Mouse (Mus musculus): Measurements from ENCODE around the gene Immp2l. TPM values are rescaled to one million over a fixed set of nuclear protein-coding genes. Genes with fewer than 3 reads are reported as not detected.

The Immp2l gene
- polyA plus RNA-seq, 1 experiment from 2014 or later: 8.5 TPM

DNA sequence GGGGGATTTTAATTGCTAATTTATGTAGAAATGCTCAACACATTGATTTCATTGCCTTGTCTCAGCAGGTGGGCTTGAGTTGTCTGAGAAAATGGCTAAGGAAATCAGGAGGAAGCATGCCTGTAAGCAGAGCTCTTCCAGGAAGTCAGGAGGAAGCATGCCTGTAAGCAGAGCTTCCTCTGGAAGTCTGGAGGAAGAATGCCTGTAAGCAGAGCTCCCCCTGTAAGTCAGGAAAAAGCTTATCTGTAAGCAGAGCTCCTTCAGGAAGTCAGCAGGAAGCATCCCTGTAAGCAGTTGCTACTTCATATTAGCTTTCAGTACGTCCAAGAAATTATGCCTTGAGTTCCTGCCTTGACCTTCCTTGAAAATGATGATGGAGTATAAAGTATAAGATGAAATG, 191.3 kb downstream of the Immp2l start:
- no peak for ATAC-seq (ENCODE audit: low read depth)
- WGBS: 68% methylated on average over 1 of the region's 1 CpGs
- H3K9ac ChIP-seq: no peak overlapping the region
- H3K9me3 ChIP-seq: no peaks in the 10 kb centered on the region
- no peak overlapping the region for H3K27ac ChIP-seq (replicated peaks)
- H3K27me3 ChIP-seq: no peaks in the 10 kb centered on the region
- no peak overlapping the region for H3K4me3 ChIP-seq
- no peaks in the 10 kb centered on the region for H3K4me1 ChIP-seq (replicated peaks)
- no peaks in the 10 kb centered on the region for H3K36me3 ChIP-seq
- no peak overlapping the region for H3K4me2 ChIP-seq

DNA sequence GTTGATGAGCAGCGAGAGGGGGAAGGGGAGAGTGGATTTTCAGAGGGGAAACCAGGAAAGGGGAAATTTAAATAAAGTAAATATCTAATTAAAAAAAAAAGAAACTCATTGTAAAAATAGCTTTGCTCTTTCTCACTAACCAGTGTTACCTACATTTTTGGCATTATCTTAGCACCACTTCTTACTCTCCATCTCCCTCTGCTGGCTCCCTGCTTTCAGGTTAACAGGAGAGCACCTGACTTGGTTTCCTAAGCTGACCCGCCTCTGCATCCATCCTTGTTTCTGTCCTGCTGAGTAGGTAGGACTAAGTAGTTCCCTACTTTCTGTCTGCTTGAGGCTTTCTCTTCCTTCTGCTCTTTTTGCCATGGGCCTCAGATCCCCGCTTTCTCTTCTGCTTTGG, 198.0 kb downstream of the Immp2l start:
- H3K4me3 ChIP-seq: no peak overlapping the region
- H3K9ac ChIP-seq: no peak overlapping the region
- ATAC-seq (ENCODE audit: low read depth): no peak
- WGBS: 72% methylated on average over 3 of the region's 3 CpGs
- H3K9me3 ChIP-seq: no peaks in the 10 kb centered on the region
- no peaks in the 10 kb centered on the region for H3K36me3 ChIP-seq
- no peak overlapping the region for H3K27ac ChIP-seq (replicated peaks)
- 0 out of 2 replicates have a peak, but pooled peaks cover 12% of the 10 kb centered on the region for H3K4me1 ChIP-seq (replicated peaks)
- no peak overlapping the region for H3K4me2 ChIP-seq
- H3K27me3 ChIP-seq: no peaks in the 10 kb centered on the region

DNA sequence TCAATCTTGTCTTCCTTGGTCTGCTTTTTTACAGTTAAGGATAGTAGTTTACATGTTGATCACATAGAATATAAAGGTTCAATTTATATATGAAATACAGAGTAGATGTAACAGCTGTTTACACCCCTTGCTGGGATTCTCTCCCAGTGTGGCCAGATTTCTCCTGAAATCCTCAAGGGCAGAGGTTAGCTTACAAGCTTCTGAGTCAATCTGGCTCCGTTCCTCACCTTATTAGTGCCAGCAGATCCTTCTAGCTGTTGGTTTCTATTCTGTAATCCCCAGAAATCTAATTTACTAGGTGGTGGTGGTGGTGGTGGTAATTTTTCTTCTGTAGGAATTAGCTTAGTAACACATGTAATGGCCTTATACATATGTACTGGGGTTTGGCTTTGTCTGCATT, 199.8 kb downstream of the Immp2l start:
- H3K4me1 ChIP-seq (replicated peaks): 0 out of 2 replicates have a peak, but pooled peaks cover 12% of the 10 kb centered on the region
- WGBS: 67% methylated on average over 1 of the region's 1 CpGs
- ATAC-seq (ENCODE audit: low read depth): no peak
- H3K4me2 ChIP-seq: no peak overlapping the region
- no peak overlapping the region for H3K4me3 ChIP-seq
- H3K27me3 ChIP-seq: no peaks in the 10 kb centered on the region
- H3K9ac ChIP-seq: no peak overlapping the region
- H3K36me3 ChIP-seq: no peaks in the 10 kb centered on the region
- H3K27ac ChIP-seq (replicated peaks): no peak overlapping the region
- no peaks in the 10 kb centered on the region for H3K9me3 ChIP-seq

DNA sequence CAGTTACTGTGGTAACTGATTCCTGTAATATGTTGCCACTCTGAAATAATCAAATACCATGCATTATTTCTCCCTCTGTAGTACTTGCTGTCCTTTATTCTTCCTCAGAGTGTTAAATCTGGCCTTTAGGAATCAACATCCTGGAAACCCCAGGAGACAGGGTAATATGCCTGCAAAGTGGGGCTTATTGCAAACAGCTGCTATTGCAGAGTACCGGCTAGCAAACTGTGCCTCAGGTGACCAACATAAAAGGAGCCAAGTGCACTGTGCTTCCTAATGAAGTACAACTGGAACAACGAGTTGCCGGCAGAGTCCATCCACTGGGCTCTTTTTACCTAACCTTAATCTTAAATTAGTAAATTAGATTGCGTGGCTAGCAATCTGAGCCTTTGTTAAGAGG, 200.6 kb downstream of the Immp2l start:
- no peak overlapping the region for H3K4me3 ChIP-seq
- WGBS: 41% methylated on average over 4 of the region's 4 CpGs

DNA sequence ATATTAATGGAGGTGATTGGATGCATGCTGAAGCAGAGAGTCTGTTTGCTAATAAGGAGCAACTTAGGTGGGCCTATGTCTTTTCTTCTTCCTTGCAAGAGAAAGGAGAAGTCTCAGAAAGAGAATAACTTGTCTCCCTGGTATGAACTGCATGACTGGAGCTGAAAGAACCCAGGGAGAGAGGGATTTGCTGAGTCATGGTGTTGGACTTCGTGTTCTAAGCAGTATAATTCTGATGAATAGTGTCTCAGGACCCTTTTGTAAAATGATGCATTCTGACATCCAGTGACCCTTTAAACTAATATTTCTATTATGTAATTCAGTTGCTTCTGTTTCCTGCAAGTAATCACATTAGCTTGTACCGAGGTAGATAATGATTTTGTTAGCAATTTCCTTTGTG, 208.1 kb downstream of the Immp2l start:
- Histone ChIP-seq H3K4me3 (no peak overlapping the region), H3K4me1 (replicated peaks) (no peaks in the 10 kb centered on the region), H3K9ac (no peak overlapping the region), H3K9me3 (no peaks in the 10 kb centered on the region), H3K4me2 (no peak overlapping the region), H3K27me3 (no peaks in the 10 kb centered on the region), H3K27ac (replicated peaks) (no peak overlapping the region), H3K36me3 (no peaks in the 10 kb centered on the region)
- ATAC-seq (ENCODE audit: low read depth): no peak
- WGBS: 63% methylated on average over 2 of the region's 2 CpGs

More for the DNA sequence above, 200.6 kb downstream of the Immp2l start:
- Histone ChIP-seq H3K4me1 (replicated peaks) (0 out of 2 replicates have a peak, but pooled peaks cover 12% of the 10 kb centered on the region), H3K27ac (replicated peaks) (no peak overlapping the region), H3K27me3 (no peaks in the 10 kb centered on the region), H3K9me3 (no peaks in the 10 kb centered on the region), H3K9ac (no peak overlapping the region), H3K36me3 (no peaks in the 10 kb centered on the region), H3K4me2 (no peak overlapping the region)
- ATAC-seq (ENCODE audit: low read depth): no peak

DNA sequence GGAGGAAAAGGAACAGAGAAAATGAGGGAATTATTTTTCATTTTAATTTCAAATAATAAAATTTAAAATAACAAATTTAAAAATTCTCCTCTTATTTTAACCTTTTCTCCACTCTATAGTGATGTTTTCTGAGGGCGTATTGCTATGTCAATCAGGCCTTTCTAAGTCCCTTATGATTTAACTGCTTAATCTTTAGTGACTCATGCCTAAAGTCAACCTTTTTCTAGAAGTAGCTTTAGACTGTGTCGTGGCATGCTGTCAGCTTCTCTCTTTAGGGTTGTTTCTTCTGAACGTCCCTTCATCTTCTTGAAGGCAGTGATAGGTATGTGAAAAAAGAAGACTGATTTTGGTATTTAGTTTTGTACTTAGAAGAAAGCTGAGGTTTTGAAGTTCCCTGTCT, 214.0 kb downstream of the Immp2l start:
- Histone ChIP-seq H3K9ac (no peak overlapping the region), H3K4me3 (no peak overlapping the region), H3K36me3 (no peaks in the 10 kb centered on the region), H3K9me3 (no peaks in the 10 kb centered on the region), H3K27ac (replicated peaks) (no peak overlapping the region), H3K4me1 (replicated peaks) (no peaks in the 10 kb centered on the region), H3K4me2 (no peak overlapping the region), H3K27me3 (no peaks in the 10 kb centered on the region)
- ATAC-seq (ENCODE audit: low read depth): no peak
- 87% methylated on average over 3 of the region's 3 CpGs for WGBS

DNA sequence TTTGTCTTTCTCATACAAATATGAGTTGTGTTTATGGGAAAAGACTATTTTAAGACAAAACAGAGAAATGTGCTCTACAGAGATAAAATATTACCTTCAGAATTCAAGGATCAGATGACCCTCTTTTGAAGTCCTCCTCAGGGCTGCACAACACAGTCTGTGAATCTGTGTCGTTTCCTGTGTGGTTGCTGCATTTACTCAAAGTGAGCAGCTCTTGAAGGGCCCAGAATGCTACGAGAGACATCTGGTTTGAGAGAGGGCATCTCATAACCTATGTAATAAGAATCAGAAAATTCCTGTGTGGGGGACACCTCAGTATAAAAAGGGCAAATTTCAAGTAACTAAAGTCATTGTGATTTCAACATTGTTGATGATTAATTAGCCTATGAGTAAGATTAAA, 217.3 kb downstream of the Immp2l start:
- WGBS: 79% methylated on average over 2 of the region's 2 CpGs
- Histone ChIP-seq H3K4me2 (no peak overlapping the region), H3K36me3 (no peaks in the 10 kb centered on the region), H3K4me3 (no peak overlapping the region), H3K27me3 (no peaks in the 10 kb centered on the region), H3K9ac (no peak overlapping the region), H3K27ac (replicated peaks) (no peak overlapping the region), H3K9me3 (no peaks in the 10 kb centered on the region), H3K4me1 (replicated peaks) (no peaks in the 10 kb centered on the region)
- no peak for ATAC-seq (ENCODE audit: low read depth)

DNA sequence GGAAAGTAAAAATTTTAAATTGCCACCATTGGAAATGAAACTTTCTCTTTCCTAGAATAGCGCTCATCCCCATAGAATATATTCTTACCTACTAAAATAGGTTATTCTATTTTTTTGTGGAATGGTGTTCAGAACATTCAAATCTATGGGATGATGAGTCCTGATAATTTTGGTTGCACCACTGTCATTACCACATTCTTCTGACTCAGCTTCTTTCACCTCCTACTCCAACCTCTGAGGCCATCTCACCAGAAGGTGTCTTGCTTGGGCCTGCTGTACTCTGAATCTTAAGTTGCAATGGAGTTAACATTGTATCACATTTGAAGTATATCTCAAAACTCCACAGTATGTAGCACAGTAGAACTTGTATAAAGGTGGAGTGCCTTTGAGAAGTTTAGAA, 224.4 kb downstream of the Immp2l start:
- Histone ChIP-seq H3K9me3 (no peaks in the 10 kb centered on the region), H3K27me3 (no peaks in the 10 kb centered on the region), H3K4me1 (replicated peaks) (no peaks in the 10 kb centered on the region), H3K4me2 (no peak overlapping the region), H3K4me3 (no peak overlapping the region), H3K9ac (no peak overlapping the region), H3K27ac (replicated peaks) (no peak overlapping the region), H3K36me3 (no peaks in the 10 kb centered on the region)
- ATAC-seq (ENCODE audit: low read depth): no peak
- WGBS: 96% methylated on average over 1 of the region's 1 CpGs

DNA sequence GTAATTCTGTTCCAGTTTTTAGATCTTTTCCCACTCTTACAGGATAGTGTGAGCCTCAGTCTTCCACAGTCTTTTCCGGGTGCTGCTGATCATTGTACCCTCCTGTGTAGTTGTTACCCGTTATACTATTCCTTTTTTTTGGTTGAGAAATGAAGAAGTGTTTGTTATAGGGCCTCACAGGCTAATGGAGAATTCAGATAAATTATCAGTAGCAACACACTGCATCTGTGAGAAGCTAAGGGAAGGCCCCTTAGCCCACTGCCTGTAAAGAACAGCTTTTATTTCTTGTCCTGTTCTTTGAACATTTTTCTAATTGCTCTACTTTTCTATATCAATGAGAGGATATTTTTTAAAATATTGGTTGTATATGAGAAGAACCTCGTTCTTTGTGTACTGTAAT, 226.2 kb downstream of the Immp2l start:
- H3K27me3 ChIP-seq: no peaks in the 10 kb centered on the region
- H3K9me3 ChIP-seq: no peaks in the 10 kb centered on the region
- no peaks in the 10 kb centered on the region for H3K4me1 ChIP-seq (replicated peaks)
- H3K9ac ChIP-seq: no peak overlapping the region
- no peak for ATAC-seq (ENCODE audit: low read depth)
- no peak overlapping the region for H3K27ac ChIP-seq (replicated peaks)
- no peaks in the 10 kb centered on the region for H3K36me3 ChIP-seq
- 79% methylated on average over 3 of the region's 3 CpGs for WGBS
- H3K4me3 ChIP-seq: no peak overlapping the region
- H3K4me2 ChIP-seq: no peak overlapping the region

DNA sequence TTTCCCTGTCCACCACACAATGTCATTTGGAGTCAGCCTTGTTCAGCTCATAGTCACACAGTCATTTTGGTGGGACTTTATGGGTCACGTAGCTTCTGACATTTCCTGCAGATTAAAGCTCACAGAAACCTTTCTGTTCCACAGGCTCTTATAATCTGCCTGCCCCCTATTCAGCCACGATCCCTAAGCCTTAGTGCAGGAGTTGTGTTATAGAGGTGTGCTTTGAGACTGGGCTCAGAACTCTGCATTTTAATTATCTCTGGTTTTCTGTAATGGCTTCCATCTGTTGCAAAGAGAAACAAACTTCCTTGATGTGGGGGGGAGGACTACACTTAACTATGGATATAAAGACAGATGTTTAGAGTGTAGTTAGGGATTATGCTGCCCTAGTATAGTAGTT, 234.0 kb downstream of the Immp2l start:
- Histone ChIP-seq H3K4me3 (no peak overlapping the region), H3K36me3 (no peaks in the 10 kb centered on the region), H3K4me1 (replicated peaks) (no peaks in the 10 kb centered on the region), H3K27ac (replicated peaks) (no peak overlapping the region), H3K4me2 (no peak overlapping the region), H3K9me3 (no peaks in the 10 kb centered on the region), H3K27me3 (no peaks in the 10 kb centered on the region), H3K9ac (no peak overlapping the region)
- 78% methylated on average over 2 of the region's 2 CpGs for WGBS
- no peak for ATAC-seq (ENCODE audit: low read depth)

DNA sequence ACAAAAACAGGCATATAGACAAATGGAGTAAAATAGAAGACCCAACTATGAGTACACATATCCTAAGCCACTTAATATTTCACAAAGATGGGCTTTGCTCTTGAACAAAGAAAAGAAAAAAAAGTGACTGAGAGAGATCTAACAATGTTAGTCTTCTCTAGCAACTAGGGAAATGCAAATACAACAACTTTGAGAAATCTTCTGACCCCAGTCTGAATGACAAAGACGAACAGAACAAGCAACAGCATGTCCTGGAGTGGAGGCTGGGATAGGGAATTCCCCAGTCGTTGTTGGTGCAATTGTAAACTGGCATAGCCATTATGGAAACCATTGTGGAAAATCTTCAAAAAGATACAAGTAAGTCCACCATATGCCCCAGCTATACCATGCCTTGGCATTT, 235.7 kb downstream of the Immp2l start:
- WGBS: 70% methylated on average over 2 of the region's 2 CpGs
- Histone ChIP-seq H3K4me3 (no peak overlapping the region), H3K27ac (replicated peaks) (no peak overlapping the region), H3K36me3 (no peaks in the 10 kb centered on the region), H3K9ac (no peak overlapping the region), H3K4me1 (replicated peaks) (no peaks in the 10 kb centered on the region), H3K27me3 (no peaks in the 10 kb centered on the region), H3K4me2 (no peak overlapping the region), H3K9me3 (no peaks in the 10 kb centered on the region)
- ATAC-seq (ENCODE audit: low read depth): no peak

DNA sequence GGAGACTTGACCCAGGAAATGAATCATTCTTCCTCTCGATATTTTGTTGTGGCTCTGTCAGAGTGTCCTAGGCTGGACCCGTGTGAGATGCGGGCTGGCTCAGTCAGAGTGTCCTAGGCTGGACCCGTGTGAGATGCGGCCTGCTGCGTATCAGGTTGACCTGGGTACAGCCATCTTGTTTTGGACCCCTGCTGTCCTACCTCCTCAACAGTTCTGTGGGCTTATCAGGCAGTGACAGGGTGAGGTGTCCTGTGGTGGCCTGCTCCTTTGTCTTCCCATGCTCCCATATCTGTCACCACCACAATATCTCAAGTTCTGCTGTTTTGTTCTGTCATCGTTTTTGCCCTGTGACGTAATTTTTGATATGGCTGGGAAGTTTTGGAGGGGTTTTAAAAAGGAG, 250.2 kb downstream of the Immp2l start:
- no peaks in the 10 kb centered on the region for H3K4me1 ChIP-seq (replicated peaks)
- H3K27ac ChIP-seq (replicated peaks): no peak overlapping the region
- H3K27me3 ChIP-seq: no peaks in the 10 kb centered on the region
- H3K9me3 ChIP-seq: 0 out of 2 replicates have a peak, but pooled peaks cover 4% of the 10 kb centered on the region
- 89% methylated on average over 8 of the region's 8 CpGs for WGBS
- H3K4me2 ChIP-seq: no peak overlapping the region
- no peak for ATAC-seq (ENCODE audit: low read depth)
- no peak overlapping the region for H3K9ac ChIP-seq
- no peaks in the 10 kb centered on the region for H3K36me3 ChIP-seq
- no peak overlapping the region for H3K4me3 ChIP-seq

DNA sequence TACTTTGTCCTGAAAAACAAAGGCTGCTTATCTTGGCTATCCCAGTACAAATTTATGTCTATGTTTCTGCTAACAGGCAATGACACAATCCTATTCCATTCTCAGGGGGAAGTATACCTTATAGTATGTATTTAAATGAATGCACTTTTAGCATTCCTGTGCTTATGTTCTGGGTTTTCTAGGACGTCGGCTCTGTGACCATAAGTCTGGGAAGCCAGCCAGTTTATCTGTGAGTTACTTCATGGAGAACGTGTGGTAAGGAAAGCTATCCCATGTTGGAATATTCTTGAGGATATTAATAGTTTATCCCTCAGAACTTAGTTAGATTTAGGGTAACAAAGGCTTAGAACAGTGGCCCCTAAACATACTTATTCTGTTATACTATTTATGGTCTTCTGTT, 251.5 kb downstream of the Immp2l start:
- 52% methylated on average over 3 of the region's 3 CpGs for WGBS
- H3K4me1 ChIP-seq (replicated peaks): no peaks in the 10 kb centered on the region

More for the DNA sequence above, 251.5 kb downstream of the Immp2l start:
- Histone ChIP-seq H3K4me2 (no peak overlapping the region), H3K9ac (no peak overlapping the region), H3K27ac (replicated peaks) (no peak overlapping the region), H3K4me3 (no peak overlapping the region), H3K9me3 (0 out of 2 replicates have a peak, but pooled peaks cover 4% of the 10 kb centered on the region), H3K36me3 (no peaks in the 10 kb centered on the region), H3K27me3 (no peaks in the 10 kb centered on the region)
- ATAC-seq (ENCODE audit: low read depth): no peak

Data from neural tube, embryonic 13.5 days (tissue).